Mouse (Mus musculus) spleen, embryonic (tissue): ENCODE results near the gene Rasgef1c.

Source experiments
- CTCF ChIA-PET: fragments of 350-600 bp; sonication (Branson Sonifier 250); formaldehyde crosslinking; loops from one replicate; lab custom pipeline; 2022; lab: Charles Lee

The Rasgef1c gene

DNA sequence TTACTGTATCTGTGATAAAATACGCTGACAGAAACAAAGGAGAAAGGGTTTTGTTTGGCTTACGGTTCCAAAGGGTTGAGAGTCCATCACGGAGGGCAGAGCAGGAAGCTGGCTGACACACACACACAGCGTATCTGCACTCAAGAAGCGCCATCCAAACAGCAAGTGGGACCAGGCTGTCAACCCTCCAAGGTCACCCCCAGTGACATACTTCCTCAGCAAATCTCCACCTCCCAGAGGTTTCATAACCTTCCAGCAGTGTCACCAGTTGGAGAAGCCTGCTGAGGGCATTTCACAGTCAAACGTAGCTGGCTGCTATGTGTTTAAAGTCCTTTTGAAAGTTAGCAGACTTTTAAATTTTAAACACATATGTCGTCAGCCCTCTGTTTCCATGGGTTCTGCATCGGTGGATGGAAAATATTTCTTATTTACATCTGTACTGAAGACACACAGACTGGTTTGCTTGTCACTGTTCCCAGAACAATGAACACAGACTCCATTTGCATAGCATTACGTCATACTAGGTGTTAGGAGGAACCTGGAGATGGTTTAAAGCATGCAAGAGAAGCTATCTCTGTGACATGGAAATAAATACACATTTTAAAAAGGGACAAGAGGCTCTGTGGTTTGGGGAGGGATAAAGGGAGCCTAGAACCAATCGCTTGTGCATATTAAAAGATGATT lies 72.2 kb downstream of the Rasgef1c start:
- CTCF ChIA-PET, result no interaction called here

DNA sequence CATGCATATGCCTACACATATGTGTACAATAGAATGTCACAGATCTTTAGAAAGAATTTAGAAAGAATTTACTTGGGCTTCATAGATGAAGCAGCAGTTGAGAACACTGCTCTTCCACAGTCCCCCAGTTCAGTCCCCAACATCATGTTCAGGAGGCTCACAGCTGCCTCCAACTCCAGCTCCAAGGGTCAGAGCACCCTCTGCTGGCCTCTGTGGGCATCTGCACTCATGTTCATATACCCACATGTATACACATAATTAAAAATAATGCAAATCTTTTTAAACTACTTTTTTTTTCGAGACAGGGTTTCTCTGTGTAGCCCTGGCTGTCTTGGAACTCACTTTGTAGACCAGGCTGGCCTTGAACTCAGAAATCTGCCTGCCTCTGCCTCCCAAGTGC lies 73.0 kb downstream of the Rasgef1c start:
- CTCF ChIA-PET, result no interaction called here

DNA sequence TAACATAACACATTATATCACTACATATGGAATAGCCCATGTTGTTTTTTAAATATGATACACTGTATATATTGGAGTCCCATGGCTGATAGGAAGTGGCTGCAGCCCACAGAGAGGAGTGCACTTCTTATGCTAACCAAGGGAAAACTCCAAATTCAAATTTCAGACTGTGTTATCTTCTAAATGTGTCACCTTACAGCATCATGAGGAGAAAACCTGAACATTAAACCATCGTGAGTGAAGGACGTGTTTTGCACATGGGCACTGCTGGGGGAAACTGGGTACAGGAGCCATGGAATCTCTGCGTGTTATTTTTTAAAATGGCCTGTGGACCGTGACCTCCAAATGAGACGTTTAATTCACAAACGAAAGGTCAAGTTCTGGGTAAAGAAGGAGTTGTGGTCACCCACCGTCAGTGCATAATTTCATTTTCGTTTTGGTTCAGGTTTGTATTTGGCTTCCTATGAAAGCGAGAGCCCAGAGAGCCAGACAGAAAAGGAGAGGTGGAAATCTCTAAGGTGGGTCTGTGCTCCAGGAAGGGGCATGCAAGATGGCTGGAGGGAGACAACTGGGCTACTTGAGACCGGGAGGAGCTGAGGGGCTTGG lies 76.4 kb downstream of the Rasgef1c start:
- CTCF ChIA-PET, result interaction anchor here (0.5 kb wide), 1 partner anchor 1822 kb away, joined by 5 read pairs; no protein-coding TSS in a partner anchor

DNA sequence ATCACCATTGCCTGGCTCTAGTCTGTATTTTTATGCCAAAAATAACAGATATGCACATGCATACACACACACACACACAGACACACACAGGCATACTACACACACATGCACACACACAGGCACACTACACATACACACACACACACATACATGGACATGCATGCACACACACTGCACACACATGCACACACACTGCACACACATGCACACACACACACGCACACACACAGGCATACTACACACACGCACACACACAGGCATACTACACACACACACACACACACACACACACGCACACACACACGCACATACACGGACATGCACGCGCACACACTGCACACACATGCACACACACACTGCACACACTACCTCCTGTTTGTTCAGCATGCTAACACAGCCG lies 77.3 kb downstream of the Rasgef1c start:
- CTCF ChIA-PET, result interaction anchor here (0.7 kb wide), 1 partner anchor 518 kb away, joined by 3 read pairs; no protein-coding TSS in a partner anchor

DNA sequence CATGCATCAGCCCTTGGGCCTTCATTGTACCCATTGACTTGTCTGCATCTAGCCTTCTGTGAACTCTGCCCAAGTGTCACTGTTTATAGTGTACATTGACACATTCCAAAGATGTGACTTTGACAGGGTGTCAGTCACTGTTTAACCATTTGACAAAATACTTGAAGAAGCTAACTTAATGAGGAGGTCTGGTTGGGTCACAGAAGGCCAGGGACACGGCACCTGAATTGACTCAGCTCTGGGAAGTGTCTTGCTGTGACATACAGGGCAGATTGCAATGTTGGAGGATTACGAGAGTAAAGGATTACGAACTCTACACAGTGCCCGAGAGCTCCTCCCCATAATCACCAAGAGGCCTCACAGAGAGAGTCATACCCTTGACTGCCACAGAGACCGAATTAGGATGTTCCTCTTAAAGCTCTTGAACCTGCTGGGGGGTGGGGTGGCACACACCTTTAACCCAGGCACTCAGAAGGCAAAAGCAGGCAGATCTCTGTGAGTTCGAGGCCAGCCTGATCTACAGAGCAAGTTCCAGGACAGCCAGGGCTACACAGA lies 79.1 kb downstream of the Rasgef1c start:
- CTCF ChIA-PET, result no interaction called here

DNA sequence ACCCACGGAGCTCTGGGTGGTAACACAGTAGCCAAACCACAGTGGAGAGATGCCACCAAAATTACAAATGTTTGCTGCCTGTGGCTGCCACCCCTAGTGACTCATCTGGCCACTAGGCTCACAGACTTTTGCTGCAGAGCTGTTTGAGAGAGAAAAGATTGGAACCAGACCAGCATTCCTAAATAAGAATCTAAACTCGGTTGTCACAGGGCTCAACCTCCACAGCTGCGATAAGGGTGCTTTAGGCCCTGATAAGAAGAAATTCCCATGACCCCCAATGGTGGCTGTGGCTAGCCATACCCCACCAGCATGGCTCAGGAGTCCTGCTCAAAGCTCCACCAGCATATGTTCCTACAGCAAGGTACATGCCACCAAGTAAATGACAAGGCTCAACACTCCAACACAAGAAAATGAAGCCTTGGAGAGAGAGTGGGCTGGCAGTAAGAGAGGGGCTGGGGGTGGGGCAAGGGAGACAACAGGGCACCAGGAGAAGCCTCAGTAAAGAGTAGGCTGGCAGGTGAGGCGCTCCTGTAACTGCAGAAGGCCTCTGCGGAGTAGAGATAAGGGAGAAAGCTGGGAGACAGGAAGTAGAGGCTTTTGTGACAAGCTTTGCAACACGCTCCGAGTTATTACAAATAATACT lies 79.8 kb downstream of the Rasgef1c start:
- CTCF ChIA-PET, result no interaction called here

DNA sequence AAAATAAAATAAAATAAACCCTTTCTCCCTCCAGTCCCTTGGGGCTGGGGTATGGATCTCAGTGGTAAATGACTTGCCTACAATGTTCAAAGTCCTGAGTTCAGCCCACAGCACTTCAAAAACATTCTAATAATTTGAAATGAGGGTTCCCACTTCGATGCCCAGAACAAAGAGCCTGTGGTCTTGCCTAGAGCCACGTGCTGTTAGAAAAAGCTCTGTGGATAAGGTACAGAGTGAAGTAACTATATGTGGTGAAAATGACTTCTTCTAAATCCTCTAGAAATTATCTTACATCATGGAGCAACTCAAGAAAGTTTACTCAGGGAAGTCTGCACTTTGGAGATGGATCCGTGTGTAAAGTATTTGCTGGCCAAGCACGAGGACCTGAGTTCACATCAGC lies 80.5 kb downstream of the Rasgef1c start:
- CTCF ChIA-PET, result no interaction called here

DNA sequence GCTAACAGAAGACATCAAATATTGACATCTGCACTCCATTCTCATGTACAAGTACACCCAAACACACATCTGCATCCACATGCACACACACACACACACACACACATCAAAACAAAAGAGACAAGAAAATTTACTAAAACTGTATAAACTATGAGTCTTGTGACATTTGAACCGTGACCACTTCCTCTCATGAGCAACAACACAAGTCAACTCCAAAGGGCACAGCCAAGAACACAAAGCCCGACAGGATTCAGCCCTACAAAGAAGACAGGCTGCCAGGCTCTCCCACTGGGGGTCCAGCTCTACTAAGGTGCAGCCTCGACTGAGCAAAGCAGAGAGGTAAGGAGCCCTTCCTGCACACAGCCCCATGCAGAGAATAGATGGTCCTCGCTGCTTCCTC lies 81.2 kb downstream of the Rasgef1c start:
- CTCF ChIA-PET, result interaction anchor here (0.7 kb wide), 1 partner anchor 251 kb away, joined by 8 read pairs; no protein-coding TSS in a partner anchor

DNA sequence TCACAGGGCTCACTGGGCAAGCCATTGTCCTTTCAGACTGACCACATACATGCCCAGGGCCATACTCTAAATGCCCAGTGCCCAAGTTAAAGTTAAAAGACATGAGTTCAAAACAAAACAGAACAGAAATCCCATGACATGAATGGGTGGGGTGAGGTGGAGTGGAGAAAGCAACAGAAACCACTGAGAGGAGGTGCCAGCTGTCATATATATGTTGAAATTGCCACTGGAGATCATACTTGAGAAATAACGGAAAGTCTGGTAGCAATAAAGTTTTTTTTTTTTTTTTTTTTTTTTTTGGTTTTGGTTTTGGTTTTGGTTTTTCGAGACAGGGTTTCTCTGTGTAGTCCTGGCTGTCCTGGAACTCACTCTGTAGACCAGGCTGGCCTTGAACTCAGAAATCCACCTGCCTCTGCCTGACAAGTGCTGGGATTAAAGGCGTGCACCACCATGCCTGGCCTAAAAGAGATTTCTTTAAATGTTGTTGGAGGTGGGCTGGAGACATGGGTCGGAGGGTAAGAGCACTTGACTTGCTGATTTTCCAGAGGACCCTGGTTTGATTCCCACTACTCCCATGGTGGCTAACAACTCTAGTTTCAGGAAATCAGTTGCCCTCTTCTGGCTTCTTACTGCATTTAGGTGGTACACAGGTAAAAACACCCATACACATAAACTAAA lies 82.4 kb downstream of the Rasgef1c start:
- CTCF ChIA-PET, result interaction anchor here (0.6 to 0.8 kb wide), 2 partner anchors 64 to 144 kb away, joined by 3 to 9 read pairs; no protein-coding TSS in a partner anchor

DNA sequence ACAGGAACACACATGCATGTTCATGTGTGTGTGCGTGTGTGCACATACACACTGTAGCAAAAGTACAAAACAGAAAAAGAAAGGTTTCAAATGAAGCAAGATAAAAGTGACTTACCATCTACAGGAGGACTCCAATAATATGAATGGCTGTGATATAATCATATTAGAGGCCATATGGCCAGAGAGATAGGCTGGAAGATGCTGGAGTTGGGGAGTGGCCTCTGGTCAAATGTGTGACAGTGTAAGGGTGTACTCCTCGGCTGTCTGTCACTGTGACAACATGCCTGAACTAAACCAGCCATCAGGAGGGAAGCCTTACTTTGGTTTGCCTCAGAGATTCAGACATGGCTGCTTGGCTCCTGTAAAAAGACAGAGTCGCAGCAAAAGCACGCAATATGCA lies 83.4 kb downstream of the Rasgef1c start:
- CTCF ChIA-PET, result interaction anchor here (1.2 kb wide), 1 partner anchor 54 kb away, joined by 4 read pairs; no protein-coding TSS in a partner anchor

DNA sequence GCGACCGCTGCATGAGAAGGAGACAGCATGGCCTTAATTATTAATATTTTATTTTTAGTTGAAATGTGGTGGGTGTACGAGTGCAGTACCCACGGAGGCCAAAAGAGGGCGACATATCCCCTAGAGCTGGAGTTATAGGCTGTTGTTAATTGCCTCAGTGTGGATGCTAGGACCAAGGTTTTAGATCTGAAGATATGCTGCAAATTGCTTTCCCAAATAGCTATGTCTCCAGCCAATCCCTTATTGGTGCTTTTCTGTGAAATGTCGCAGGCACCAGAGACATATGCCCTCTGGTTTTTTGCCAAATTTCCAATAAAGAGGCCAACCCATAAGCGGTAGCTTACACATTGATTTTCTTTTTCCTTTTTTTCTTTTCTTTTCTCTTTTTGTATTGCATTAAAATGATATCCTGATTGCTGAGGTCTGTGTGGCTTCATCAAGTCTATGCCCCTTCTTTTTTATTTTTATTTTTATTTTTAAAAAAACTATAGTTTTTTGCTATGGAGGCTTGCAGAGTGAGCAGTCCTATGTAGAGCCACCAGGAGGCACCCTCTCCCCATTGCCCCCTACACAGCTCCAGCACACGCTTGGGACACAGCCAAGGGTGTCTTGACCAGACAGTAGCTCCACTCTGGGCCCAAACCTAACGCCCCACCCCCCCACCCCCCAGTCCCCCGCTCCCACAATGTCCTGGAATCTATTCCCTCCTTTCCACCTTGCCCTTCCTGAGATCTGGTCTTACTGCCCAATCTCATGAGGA lies 84.8 kb downstream of the Rasgef1c start:
- CTCF ChIA-PET, result interaction anchor here (1.1 to 1.4 kb wide), 3 partner anchors 44 to 239 kb away, joined by 3 to 4 read pairs (median 3); no protein-coding TSS in a partner anchor

DNA sequence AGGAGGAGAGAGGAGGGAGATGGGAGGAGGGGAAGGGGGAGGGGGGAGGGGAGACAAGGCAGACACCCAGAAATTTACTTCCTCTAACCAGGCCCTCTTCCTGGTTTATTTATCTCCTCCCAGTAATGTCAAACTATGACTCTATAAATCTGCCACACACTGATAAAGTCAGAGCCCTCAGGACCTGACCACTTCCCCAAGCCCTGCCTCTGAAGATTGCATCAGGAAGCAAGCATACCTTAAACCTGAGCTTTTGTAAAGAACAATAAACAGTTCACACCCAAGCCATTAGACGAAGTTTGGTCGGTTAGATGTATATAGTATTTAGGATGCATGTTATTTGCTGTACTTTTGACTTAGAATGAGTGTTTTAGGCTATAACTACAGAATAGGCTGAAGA lies 92.9 kb downstream of the Rasgef1c start:
- CTCF ChIA-PET, result interaction anchor here (0.7 kb wide), 1 partner anchor 112 kb away, joined by 3 read pairs; no protein-coding TSS in a partner anchor

DNA sequence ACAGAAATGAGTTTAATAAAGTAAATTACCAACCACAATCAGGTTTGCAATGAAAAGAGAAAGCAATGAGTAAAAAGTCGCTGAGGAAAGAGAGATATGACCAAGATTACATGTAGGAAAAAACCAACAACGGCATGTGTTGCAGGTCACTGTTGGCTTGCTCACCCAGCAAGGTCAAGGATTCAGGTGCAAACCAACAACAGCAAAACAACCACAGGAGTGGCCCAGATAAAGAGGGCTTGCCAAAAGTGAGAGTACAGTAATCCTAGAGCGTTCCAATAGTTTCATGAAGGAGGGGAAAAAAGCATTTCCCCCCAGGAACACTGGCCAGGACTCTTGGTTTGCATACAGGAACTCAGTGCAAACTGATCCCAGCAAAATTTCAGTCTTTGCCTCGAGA lies 94.8 kb downstream of the Rasgef1c start:
- CTCF ChIA-PET, result no interaction called here

DNA sequence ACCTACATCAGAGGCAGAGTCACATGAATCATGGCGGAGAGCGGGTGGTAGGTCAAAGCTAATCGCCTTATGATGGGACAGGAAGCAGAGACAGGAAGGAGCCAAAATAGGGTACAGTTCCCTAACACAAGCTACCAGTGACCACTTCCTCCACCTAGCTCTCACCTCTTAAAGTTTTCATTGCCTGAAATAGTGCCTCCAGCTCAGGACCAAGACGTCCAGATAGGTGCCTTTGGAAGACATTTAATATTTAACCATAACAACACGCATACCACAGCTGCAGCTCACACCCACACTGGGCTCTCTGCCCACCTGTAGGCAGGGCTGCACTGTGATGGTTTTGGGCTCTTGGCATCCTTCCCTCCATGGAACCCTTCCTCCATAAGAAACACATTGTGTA lies 95.7 kb downstream of the Rasgef1c start:
- CTCF ChIA-PET, result no interaction called here

DNA sequence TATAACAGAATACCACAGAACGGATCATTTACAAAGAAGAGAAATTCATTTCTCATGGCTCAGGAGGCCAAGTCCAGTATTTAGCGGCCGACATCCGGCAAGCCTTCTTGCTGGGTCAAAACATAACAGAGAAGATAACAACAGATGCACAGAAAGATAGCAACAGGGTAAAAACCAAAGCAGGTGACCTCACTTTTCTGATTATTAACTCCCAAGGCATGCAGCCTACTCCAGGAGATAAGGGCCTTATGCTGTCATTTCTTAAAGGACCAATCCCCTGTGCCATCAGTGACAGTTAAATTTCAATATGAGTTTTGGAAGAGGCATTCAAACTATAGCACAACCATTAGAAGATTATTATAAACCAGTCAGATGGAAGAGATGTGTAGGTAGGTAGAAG lies 101.2 kb downstream of the Rasgef1c start:
- CTCF ChIA-PET, result no interaction called here

DNA sequence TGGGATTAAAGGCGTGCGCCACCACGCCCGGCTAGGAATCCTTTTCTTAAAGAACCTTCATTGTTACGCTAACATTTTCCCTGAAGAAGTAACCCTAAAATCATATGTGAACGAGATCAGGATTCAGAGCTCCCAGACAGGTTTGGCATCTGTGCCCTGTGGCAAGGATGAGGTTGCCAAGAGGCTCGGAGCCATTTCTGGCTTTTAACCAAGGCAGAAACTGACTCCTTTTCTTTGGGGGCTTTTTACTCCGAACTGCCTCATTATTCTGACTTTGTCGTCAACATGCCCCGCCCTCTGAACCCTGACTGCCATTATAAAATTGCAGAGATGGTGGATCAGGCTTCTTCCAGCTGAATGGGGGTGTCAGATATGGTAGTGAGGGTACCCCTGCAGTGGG lies 106.1 kb downstream of the Rasgef1c start:
- CTCF ChIA-PET, result no interaction called here

DNA sequence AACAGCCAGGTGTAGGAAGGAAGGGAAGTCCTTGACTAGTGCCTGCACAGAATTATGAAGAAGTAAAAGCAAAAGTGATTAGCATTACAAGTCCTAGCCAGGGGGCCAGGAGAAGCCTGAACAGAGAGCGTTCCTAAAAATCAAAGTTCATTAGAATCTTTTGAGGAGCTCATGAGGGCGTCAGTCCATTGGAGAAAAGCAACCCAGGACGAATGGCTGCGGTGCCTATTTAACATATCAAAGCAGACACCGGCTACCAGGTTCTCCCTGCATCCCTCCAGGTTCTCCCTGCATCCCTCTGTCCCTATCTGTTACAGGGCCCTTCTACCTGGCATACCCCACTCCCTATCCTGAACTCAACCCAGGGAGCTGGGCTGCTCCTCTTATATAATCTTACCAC lies 106.6 kb downstream of the Rasgef1c start:
- CTCF ChIA-PET, result no interaction called here

DNA sequence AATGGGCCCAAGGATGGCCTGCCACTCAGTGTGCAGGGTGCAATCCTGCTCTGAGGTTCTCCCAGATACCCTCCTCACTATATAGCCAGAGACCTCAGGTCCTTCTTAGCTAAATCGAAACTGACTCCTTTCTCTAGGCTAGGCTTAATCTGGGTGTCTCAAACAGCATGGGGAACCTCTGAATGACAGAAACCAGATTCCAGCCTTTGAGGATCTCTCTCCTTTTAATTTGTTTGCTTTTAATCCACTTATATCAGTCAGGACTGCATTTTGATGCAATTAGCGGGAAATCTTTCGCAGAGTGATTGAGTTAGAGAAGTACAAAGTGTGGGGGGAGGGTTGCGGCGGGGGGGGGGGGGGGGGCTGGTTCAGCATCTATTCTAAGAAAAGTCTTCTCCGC lies 111.4 kb downstream of the Rasgef1c start:
- CTCF ChIA-PET, result no interaction called here

DNA sequence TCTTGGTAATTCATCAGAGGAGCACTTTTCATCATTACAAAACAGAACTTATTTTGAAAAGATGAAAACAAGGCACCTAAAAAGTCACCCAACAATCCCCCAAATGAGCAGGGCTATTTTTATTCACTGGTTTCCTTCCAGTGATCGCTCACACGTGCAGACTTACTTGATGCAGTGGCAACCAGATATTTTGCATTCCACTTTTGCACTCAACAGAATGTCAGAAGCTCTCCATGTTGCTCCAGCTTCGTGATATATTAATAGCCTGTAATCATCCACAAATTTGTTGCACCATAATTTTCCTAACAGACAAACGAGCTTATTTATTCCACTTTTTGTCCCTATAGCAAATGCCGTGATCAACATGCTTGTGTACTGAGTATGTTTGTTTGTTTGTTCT lies 114.9 kb downstream of the Rasgef1c start:
- CTCF ChIA-PET, result interaction anchor here (1.4 kb wide), 1 partner anchor 11 kb away, joined by 5 read pairs; no protein-coding TSS in a partner anchor

DNA sequence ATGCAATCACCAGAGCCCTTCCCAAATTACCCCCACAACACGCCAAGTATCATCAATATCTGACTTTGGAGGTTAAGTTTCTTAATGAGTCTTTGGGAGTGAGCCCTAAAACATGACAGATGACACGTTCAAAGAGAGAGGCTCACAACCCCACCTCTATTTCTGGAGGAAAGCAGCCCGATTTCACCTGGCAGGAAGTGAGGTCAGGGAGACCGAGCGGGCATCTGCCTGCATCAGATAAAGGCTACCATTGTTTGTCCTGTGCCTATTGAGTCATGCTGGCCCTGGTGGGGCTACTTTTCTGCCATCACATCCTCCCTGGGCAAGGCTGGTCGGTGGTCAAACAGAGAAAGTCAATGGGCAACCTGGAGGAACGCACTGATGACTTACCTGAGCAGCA lies 115.9 kb downstream of the Rasgef1c start:
- CTCF ChIA-PET, result interaction anchor here (0.6 to 1.4 kb wide), 2 partner anchors 9 to 10 kb away, joined by 3 to 5 read pairs; no protein-coding TSS in a partner anchor

DNA sequence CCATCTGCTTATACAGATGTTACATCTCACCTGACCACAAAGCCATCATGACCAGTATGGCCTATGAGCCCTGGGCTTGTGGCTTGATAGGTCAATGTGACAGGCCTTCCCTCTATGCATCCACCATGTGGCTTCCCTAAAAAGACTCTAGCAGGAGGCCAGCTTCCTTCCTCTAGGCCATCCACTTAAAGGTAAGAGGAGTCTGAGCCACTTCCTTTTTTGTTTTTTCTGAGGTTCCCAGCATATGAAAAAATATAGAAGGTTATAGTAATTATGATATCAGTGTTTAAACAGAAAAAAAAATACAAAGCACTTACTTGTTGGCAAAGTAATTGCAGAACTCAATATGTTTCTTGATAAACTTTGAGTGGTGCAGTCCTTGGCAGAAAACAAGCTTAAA lies 117.2 kb downstream of the Rasgef1c start:
- CTCF ChIA-PET, result no interaction called here
